Mouse (Mus musculus) telencephalon, adult 2 months (tissue): ENCODE data around the gene Gm28230.

ENCODE experiments used
- DNase-seq: peaks from one replicate; pipeline ENCODE4 v3.0.0-alpha.2; 2011; ENCODE audit warnings: low read depth, low spot score

Gene Gm28230

DNA sequence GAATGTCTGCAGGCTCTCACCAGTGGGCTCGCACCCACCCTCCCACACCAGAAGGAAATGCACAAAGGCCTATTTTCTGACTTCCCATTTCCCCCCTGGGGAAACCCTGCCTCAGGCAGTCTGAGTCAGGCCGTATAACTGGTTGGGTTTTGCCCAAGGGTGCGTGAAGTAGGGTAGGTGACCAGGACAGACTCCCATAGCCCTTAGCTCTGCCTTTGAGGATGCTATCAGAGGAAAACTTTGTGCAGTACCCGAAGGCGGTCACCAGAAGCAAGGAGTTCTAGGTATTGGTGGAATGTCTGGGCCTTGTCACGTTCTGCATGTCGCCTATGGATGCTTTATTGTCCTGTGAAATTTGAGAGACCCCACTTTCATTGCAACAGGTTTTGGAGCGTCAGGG is 3.6 kb upstream of the Gm28230 start:
- DNase-seq: no peak

DNA sequence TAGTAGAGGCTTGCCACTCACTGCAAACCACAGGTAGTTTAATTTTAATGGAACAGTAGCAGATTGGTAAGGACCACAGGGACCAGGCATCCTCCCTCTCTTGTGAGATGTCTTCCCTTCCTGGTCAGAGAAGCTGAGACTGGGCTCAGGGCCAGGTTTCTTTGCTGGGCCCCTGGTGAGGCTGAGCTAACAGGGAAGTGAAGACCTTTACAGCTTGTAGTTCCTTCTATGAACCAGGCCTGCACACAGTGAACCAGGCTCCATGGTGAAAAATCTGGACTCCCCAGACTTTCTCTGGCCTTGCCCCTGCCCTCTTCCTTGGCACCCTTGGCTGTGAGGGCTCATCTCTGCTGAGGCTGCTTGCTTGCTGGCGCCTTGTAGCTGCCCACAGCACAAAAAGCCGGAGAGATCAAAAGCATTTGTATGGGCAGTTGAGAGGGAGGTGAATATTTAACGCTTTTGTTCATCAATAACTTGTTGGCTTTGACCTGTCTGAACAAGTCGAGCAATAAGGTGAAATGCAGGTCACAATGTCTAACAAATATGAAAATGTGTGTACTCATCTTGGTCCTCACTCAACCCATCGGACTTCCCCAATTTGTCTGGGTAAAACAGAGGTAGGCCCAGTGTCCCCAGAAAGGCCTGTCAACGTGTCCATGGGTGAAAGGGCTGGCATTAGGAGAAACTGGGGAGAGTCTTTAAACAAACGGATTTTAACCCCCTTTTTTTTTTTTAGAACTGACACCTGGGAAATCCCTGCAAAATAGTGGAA is 2.1 kb upstream of the Gm28230 start:
- no peak for DNase-seq

DNA sequence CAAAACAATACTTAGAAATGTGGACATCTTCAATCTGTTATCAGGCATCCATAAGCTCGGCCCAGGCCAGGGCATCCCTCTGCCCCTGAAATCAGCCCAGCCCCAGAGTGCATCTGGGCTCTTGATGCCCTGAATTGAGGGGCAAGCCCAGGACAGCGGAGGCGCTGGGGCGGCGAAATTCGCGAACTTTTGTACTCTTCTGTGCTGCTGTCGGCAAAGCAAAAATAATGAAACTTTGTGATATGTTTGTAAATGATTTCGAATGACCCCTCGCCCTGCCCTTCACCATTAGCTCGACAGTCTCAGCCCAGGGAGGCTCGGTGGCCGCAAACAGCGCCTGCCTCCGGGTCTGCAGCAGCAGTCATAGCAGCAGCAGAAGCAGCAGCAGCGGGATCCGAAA is 1.4 kb upstream of the Gm28230 start:
- no peak for DNase-seq

DNA sequence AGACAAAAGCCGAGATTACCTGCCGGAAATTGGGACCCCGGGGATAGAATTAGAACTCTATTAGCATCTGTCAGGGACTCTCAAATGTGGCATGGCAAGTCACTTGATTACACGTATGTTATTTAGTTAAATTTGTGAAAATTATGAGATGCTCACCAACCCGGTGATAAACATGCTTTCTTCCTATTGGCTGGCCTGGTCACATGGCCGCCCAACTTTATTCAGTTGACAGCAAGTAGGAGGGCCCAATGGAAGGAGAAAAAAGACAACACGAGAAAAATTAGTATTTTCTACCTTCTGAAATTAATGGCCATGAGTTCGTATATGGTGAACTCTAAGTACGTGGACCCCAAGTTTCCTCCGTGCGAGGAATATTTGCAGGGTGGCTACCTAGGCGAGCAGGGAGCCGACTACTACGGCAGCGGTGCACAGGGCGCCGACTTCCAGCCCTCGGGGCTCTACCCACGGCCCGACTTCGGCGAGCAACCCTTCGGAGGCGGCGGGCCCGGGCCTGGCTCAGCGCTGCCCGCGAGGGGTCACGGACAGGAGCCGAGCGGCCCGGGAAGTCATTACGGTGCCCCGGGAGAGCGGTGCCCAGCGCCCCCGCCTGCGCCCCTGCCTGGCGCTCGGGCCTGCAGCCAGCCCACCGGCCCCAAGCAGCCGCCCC is 578 bp downstream of the Gm28230 start:
- DNase-seq: no peak

DNA sequence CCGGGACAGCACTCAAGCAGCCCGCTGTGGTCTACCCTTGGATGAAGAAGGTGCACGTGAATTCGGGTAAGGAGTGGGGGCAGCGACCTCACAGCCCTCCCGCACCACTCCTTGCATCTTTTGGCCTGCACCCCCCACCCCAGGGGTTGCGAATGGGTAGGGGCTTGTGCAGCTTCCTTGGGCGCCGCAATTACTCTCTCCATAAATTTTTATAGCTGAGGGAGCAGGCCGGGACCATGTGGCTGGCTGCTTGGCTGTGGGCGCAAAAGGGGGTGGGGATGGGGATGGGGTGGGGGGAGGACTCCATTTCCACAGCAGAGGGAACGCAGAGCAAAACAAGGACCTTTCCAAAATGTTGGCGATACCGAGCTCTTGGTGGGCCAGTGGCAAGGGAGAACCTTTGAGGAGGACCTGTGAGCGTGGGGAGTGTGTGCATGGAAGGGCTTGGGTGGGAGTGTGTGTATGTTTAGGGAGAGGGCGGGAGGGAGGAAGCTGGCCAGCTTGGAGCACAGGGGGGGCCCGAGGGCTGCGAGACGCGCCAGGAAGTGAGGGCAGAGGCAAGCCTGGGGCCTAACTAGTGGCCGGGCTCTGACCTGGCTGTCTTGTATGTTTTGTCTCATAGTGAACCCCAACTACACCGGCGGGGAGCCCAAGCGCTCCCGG is 1.2 kb downstream of the Gm28230 start:
- DNase-seq: no peak

DNA sequence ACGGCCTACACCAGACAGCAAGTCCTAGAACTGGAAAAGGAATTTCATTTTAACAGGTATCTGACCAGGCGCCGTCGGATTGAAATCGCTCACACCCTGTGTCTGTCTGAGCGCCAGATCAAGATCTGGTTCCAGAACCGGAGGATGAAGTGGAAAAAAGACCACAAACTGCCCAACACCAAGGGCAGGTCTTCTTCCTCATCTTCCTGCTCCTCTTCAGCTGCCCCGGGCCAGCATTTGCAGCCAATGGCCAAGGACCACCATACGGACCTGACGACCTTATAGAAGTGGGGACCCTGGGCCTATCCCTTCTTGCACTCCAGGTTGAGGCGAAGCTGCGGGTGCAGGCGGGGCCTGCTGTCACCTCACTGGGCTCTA is 1.8 kb downstream of the Gm28230 start:
- no peak for DNase-seq

DNA sequence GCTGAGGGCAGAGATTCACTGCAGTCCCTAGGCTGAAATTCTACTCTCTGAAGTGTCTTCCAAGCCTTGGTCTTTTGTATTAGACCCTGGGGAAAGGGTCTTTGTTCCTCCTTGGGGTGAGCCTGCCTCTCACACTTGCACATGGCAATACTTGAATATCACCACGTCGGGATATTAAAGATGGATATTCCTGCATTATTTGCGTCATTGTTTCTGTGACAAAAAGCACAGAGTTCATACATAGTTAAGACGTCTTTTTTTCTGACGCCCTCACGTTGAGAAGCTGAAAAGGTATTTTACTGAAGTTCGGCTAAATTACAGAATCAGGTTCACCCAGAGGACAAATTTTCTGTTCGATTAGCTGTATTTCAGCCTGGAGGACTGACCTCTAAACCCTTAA is 3.8 kb downstream of the Gm28230 start:
- DNase-seq: no peak

DNA sequence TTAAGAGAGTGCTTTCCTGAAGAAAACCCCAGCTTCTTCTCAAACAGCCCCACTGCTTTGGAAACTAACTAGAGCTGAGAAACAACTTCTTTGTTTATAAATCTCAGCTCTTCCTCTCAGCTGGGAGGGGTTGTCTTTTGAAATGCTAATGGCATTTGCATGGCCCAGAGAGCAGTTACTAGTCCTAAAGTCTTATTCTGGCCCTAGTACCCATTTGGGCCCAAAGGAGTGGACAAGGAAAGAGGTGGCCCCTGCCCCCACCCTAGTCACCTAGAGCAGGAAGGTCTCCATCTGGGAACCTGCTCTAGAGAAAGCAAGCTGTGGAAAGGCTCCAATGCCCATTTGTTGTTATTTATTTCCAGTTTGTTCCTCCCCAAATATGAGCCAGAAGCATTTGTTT is 4.5 kb downstream of the Gm28230 start:
- DNase-seq: no peak

DNA sequence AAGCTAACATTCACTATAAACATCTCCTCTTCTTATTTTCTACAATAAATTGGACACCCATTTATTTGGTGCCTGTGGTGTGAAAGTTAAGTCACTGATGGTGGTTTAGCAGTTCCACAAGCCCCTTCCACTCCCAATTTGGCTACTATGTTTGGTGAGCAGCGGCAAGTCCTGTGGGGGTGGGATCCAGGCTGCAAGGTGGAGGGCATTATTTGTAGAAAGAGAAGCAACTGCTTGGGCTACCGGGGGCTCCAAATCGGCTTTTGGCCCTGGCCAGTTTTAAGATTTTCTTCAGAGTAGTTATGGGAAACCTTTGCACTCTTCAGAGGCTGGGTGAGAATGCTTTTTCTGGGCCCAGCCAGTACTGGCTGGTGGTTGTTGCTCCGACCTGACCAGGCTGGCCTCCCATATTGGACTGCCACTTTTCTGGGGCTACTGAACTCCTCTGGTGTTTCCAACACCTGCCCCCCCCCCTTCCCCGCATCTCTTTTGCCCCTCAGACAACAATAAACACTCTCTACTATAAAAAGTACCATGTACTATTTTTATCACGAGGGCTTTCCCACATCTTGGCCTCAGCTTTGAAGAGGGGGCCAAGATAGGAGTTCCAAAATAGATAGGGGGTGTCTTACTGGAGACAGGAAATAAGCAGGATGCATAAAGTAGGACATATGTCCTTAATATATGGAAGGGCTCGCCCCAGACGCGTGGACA is 5.4 kb downstream of the Gm28230 start:
- no peak for DNase-seq

DNA sequence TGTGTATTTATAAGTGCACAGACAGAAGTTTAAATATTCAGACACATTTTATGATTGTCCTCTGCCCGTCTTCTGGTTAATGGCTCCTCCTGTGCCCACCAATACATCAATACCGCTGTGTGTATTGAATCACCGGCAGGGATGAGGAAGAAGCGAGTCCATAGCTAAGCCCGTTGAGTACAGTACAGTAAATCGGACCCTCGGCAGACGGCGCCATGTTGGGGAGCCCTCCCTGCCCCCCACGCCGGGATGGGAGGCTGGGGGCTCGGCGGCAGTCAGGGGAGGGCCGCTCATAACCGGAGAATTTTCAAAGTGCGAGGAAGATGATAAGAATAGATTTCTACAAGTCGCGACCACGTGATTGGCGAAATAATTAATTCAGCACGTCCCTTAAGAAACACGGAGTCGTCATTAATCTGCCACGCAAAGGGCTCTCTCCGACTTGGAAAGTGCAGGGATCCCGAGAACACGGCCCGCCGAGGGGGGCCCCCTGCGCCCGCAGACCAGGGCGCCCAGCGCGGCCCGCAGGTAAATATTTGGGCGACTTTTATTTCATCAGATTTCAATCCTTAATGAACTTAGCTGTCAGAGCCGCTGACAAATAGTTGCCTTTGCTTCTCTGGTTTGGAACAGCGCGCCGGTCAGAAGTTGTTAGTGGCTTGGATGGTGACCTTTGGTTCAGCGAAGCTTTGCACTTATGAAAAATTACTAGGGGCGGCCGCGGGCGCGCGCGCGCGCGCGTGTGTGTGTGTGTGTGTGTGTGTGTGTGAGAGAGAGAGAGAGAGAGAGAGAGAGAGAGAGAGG is 6.2 kb downstream of the Gm28230 start:
- DNase-seq: no peak

DNA sequence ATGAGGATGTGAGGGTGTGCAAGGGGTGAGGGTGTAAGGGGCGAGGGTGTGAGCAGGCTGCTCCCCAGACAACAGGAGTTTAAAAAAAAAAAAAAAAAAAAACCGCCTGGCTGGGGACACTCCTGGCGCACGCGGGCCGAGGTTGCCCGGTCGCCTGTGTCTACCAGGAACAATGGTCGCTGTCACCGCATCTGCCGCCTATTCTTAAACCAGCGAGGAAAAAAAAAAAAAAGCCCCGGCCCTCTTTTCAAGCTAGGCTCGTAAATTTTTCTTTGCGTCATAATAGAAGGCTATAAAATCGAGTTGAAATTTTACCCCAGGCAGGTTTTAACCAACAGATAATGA is 6.8 kb downstream of the Gm28230 start:
- no peak for DNase-seq

DNA sequence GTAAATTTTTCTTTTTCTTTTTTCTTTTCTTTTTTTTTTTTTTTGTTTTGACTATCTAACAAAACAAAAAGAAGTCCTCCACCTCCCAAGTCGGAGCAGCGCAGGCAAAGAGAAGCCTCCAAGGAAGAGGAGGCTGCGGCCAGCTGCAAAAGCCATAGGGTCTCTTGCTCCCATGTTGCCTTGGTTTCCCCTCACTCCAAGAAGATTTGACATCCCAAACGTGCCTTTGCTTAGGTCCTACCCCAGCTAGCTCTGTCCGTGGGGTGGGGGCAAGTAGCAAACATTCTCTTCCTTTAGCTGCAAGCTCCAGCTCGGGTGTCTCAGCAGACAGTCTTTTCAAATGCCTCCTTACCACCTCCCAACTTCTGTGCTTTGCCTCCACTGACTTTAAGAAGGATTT is 7.2 kb downstream of the Gm28230 start:
- DNase-seq: no peak

DNA sequence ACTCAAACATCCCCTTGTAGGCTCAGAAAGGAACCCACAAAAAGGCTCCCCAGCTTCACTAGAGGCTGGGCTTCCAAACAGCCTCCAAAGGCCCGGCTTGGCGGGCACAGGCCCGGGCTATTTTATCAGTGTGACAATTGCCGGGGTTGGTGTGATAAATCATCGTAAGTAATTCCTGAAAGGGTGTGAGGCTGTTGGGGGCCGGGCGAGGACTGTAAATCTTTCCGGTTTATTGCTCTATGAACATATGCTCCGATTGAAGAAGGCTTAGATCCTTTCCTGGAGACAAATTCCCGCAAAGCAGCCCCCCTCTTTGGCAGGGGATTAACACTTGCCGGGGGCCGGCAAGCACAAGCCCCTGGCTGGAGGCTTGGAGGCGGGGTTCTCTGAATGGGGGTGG is 7.9 kb downstream of the Gm28230 start:
- no peak for DNase-seq

DNA sequence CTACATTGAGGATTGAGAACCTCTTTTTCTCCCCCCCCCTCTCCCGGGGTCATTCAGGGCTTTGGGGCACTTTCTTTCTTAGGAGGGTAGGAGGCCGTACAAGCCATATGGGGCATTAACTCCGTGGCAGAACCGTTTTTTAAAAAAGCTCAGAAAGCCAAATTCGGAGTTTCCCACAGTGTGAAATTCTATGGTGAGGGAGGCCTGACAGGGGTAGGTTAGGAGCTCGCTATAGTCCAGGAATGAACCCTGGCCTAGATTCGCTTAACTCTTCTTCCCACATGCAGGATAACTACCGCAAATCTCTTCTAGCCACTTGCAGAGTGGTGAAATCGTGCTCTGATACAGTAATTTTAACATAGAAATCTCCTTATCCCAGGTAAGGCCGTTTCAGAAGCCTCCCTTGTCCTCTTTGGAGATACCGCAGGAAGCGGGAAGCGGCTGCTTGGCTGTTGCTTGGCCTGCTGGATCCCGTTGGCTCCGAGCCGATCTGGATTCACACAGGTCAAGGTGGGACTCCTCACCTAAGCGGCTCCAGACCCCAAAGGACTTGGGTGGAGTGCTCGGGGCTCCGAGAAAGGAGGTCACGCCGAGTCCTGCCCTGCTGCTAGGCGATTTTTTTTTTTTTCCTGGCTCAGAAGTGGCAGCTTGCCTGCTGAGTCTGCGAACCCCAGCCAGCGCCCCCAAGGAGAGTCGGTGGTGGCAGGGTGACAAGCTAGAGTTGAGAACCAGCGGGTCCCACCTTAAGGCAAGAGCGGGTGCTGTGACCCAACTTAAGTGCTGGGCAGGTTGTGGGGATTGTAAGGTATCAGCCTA is 8.7 kb downstream of the Gm28230 start:
- DNase-seq: no peak

DNA sequence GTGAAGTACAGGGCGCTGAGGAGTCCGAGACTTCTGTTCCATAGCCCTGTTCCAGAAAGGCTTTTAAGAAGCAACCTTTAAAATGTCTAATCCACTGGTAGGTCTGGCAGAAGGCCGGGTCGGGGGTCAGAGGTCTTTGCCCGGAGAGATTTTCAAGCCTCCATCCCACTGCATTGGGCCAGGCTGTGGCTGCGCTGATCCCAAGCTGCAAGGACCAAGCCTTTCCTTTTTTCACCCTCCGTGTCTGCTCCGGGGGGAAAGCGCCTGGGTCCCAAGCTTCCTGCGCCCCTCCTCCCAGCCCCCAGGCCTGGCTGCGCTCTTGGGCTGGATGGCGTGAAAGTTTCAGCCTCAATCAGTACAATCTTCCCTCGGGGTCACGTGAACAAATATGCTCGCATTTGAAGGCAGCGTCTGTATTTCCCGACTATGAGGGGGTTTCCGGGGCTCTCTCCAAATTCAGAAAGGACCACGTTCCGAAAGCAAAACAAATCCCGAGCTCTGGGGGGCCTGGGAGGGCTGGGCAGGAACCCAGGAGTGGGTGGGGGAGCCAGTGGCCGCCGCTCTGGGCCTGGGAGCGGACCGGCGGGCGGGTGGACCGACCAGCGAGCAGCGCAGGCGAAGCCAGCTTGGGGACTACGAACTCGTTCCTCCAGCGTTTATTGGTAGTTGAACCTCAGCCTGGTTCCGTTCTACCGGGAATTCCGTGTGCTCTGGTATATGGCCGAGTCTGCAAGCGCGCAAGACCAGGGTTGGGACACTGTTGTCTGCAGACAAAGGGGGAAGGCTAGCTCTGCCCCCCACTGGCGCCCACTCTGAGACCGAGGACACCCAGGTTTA is 9.5 kb downstream of the Gm28230 start:
- no peak for DNase-seq

DNA sequence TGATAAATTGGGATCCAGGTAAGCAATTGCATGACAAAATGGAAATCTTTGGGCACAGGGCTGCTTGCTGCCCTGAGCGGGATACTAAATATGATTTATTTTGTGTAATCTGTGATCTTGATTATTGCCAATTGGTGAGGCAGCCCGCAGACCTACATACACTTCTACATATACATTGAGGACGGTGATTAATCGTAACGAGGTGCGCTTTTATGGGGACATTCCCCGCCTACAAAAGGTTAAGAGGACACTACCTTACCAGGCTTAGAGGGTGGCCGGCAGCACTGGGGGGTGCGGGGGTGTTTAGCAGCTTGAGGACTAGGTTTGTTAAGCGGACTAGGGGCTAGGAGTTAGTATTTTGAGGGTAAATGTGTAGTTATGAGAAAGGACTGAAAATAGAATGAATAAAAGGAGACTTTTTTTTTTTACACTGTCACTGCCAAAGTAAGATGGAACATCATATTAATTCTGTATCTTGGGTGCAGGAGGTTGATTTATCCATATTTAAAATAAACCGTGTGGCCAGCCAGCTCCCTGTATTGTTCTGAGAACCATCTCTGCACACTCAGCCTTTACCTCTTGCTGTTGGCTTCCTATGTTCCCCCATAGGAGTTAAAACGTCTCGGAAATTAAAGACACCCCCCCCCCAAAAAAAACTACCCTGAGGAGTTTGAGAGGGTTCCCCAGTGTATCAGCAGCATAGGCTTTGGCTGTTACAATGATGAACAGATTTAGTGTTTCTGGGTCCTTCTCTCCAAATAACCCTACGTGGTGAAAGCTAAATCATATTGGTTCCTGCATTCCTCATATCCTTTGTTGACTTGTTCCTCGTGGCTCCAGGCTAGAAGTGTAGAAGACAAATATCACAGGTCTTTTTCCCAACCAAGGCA is 10.4 kb downstream of the Gm28230 start:
- DNase-seq: no peak

DNA sequence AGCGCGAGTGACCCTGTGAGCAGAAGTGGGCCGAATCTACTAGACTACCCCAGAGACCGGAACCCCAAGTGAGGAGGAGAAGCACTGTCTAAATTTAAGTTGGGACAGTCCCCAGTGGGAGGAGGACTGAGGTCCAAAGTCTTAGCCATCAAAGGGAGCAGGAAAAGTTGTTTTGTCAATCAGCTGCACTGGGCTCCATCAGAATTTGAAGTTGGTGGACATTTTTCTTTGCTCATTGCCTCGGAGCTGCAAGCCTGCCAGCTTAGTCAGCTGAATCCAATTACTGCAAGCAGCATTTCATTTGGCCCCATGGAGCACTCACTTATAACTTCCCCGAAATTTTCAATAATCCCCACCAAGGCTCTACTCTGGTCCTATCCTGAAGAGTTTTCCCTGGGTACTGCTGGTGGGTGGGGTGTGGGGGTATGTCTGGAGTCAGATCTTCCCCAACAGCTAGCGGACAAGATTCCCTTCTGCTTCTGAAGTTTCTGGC is 11.1 kb downstream of the Gm28230 start:
- no peak for DNase-seq

DNA sequence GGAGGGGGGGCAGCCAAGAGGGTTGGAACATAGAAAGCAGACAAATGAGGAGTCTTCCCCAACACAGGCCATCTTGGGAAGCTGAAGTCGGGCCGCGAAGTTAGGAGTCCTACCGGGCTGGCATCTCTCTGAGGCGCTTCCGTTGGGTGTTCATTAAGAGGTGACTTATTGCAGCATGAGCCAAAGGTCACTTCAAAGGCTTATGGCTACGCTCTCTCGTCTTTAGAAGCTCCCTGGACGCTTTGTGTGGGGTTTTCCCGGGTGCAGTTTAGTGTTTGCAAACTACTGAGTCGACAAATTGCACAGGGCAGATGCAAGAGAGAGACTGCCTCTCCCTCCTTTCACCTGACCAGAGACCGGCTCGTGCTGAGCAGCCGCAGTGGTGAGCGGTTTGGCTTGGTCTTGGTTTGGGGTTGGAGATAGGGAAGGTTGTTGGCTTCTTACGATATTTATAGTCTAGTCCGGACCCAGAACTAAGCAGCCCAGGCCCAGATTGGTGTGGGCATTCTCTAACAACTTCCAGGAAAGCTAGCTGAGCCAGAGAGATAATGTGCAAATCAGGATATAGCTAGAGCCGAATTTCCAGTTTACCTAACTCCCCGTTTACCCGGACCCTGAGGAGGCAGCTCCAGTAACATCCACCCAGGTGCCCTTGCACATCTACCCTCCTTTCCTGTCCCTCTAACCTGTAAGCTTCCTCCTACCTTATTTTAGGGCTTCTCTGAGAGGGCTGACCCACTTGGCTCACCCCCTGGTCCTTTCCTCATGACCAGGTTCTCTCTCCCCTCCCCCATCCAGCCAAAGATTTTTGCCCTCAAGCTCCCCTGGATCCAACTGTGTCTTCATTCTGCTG is 12.3 kb downstream of the Gm28230 start:
- no peak for DNase-seq
